Mouse (Mus musculus) neutrophil, adult 5-6 weeks (primary cell): ENCODE measurements around the gene Kcns1. TPM values are rescaled to one million over a fixed set of nuclear protein-coding genes. Genes with fewer than 3 reads are reported as not detected.

Source experiments
- ATAC-seq: fragments of 151-379, 151-347 bp; 2 replicates; pipeline ENCODE4 v1.8.0; 2017; ENCODE audit warnings: mild to moderate bottlenecking, moderate TSS enrichment; ENCODE audit not compliant: insufficient number of reproducible peaks, poor library complexity, low FRiP score, severe bottlenecking; ENCODE audit errors: extremely low read depth
- total RNA-seq: library from RNA; stranded (forward); fragments of 200-1000 nt; gene quantifications from 2 replicates; pipeline ENCODE4 v1.2.3, GENCODE M21; 2017

Kcns1 gene
- total RNA-seq, 1 experiment from 2014 or later = not detected

DNA sequence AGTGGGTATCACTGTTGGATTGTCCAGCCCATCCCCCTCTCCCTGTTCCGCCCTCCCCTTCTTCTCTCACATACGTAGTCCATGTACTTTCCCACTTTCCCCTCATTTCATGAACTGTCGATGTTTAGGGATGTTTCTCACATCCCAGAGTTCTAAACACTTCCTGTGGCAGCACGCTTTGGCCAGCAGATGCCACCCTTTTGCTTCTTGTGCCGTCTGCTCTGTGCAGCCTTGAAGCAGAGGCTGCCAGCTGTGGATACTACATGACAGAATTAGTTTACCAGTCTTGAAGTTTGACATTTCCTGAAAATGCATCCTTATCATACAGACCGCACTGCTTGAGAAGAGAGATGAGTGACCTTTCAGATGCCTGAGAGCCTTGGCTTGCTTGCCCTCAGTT is 36.4 kb downstream of the Kcns1 start:
- no peak for ATAC-seq

DNA sequence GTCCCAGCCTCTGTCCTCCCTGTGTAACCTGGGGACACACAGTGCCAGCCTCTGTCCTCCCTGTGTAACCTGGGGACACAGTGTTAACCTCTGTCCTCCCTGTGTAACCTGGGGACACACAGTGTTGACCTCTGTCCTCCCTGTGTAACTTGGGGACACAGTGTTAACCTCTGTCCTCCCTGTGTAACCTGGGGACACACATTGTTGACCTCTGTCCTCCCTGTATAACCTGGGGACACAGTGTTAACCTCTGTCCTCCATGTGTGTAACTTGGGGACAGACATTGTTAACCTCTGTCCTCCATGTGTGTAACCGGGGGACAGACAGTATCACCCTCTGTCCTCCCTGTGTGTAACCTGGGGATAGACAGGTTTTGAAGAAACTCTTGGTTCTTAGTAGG is 39.3 kb downstream of the Kcns1 start:
- ATAC-seq = no peak

DNA sequence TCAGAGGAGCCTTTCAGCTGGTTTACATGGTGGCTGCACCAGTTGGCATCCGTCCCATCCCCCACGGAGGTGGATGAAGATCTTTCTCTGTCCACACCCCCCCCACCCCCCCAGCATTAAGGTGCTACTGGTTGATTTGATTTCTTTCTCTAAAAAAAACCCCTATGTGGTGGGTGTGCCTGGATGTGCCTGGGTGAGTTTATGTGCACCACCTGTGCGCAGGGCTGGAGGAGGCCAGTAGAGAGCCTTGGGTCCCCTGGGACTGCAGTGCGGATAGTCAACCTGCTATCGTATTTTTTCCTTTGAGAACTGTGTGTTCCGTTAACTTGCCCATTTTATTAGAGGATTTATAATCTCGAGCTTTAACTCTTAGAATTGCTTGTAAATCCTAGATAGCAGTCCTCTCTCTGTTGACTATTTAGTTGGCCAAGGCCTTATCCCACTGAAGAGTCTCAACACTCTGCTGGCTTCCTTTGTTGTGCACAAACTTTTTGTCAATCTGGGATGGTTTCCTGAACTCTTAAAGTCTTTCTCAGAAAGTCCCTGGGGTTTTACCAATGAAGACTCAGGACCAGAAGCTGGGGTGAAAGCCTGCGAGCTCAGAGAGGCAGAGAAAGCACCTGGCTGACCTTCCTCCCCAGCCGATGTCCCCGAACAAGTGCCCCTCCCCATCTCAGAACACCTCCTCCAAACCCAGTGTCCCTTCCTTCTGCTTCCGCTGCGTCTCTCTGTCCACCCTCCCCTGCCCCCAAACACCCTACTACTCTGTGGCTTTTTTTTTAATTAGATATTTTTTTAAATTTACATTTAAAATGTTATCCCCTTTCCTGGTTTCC is 42.1 kb downstream of the Kcns1 start:
- ATAC-seq = peak; percentile 77

DNA sequence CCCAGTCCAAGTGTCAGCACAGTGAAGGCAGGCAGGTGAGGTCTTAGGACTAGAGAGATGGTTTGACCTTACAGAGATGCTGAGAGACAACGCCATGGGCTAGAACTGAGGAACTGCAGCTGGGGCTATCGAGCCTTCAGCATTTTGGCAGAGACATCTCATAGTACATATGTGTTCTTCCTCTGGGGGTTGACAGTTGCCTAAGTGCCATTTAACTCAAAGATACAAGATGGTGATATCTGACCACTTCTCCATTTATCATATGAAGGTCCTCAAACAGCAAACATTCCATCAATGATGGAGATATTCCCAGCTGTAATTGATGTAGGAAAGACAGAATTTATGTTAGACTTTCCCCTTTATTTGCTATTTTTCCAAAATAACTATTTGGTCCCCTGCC is 43.6 kb downstream of the Kcns1 start:
- no peak for ATAC-seq

DNA sequence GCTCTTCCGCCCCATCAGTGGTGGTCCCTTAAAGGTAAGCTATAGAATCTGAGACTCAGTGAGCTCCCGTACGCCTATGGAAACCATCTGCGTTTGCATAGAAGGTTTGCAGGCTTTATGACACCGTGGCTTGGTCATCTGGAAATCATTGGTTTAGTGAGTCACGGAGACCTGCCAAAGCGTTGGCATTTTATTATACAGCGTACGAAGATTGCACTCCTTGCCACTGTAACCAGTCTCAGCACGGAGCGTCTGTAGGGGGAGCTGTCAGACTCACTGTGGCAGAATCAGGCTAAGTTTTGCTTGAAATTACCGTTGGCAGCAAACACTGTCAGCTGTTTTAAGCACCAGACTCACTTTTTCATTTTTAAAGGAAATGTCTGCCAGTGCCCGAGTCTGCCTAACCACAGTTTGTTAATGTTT is 44.4 kb downstream of the Kcns1 start:
- no peak for ATAC-seq

DNA sequence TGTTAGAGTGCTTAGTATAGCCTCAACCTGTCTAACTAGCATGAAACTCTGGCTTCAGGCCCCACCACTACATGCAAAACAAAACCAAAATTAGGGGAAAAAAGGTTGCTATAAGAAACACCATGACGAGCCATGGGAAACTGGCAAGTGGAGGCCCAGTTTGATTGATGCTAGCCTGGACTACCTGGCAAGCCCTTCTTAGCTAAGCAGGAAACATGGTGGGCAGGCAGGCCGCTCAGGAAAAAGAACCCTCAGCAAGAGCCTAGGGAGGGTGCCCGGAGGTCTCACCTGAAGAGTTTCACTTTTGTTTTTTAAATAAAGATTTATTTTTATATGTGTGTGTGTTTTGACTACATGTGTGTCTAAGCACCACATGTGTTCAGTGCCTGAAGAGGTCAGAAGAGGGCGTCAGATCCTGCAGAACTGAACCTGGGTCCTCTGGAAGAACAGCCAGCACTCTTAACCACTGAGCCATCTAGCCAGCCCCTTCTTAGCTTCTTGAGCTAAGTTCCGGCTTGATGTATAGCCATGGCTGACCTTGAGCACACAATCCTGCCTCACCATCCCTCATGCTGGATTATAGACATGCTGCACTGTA is 47.6 kb downstream of the Kcns1 start:
- no peak for ATAC-seq

DNA sequence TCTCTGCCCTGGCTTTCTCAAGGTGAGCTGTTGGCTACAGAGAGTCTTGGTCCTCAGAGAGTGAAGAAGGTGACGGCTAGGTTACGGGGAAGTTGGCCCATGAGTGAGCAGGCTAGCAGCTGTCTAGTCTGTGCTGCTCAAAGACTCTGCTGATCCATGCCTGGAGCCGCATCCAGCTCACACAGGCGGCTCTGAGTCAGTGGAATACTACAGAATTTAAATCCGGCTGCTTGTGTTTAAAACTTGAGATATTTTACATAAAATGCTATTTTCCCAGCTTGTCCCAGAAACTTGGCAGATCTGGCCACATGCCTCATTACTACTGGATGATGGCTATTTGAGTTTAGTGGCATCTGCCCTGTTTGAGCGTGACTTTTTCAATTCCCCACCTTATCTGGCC is 51.4 kb downstream of the Kcns1 start:
- no peak for ATAC-seq

DNA sequence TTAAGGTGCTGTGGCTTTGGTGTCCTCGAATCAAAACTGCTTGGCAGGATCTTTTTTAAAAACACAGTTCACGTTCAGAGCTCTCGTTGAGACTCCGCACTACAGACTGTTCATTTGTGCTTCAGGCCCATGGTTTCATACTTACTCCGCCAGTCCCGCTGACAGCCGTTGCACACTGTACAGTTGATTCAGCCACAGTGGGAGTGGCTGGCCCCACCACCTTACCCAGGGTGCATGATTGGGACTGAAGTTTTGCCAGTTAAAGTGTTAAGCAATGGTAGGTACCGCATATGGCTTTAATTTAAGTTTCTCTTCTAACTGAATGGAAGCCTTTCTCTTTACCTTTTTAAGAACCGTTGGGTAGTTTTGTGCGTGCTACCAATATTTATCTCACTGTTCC is 55.4 kb downstream of the Kcns1 start:
- no peak for ATAC-seq

DNA sequence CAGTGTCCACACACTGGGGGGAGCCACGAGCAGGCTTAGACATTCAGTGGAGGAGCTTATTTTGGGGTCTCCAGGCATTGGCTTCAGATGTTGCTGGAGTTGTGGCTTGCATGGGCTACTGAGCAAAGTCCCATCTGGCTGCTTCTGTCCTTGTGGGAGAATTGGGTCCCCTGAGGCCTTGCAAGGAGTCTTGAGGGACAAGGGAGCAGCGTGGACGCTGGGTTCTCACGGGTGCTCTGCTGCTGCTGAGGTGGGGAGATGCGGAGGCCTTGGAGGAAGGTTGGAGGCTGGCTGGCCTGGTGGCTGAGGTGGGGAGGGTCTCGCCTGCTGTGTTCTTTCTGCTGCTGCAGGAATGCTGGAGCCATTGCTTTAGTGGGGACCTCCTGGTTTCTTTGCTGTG is 56.9 kb downstream of the Kcns1 start:
- no peak for ATAC-seq

Other genes with a start within 250 kb of the Kcns1 start
- 48.5 and 49.7 TPM in 2 replicates for gene Ywhab, start 176.2 kb downstream of the Kcns1 start, total RNA-seq
- gene Pabpc1l, start 145.7 kb downstream of the Kcns1 start, total RNA-seq = 0.37 and 6.4 TPM in 2 replicates
- gene Stk4, start 100.8 kb downstream of the Kcns1 start, total RNA-seq = 434 and 452 TPM in 2 replicates
- gene Tomm34, start 99.9 kb downstream of the Kcns1 start, total RNA-seq = 63.2 and 77.7 TPM in 2 replicates
- not detected in 2 replicates for gene Wfdc5, start 11.6 kb upstream of the Kcns1 start, total RNA-seq
- not detected in 2 replicates for gene Wfdc12, start 19.5 kb upstream of the Kcns1 start, total RNA-seq
- gene Wfdc15a, start 29.0 kb upstream of the Kcns1 start, total RNA-seq = not detected in 2 replicates
- not detected in 2 replicates for gene Wfdc15b, start 50.5 kb upstream of the Kcns1 start, total RNA-seq
- gene Svs2, start 67.4 kb upstream of the Kcns1 start, total RNA-seq = not detected in 2 replicates
- not detected in 2 replicates for gene Svs3b, start 85.5 kb upstream of the Kcns1 start, total RNA-seq
- not detected in 2 replicates for gene Svs4, start 107.3 kb upstream of the Kcns1 start, total RNA-seq
- gene Svs3a, start 118.2 kb upstream of the Kcns1 start, total RNA-seq = not detected in 2 replicates
- not detected in 2 replicates for gene Svs6, start 145.6 kb upstream of the Kcns1 start, total RNA-seq
- gene Svs5, start 161.6 kb upstream of the Kcns1 start, total RNA-seq = not detected in 2 replicates
- 327 and 410 TPM in 2 replicates for gene Slpi, start 218.0 kb upstream of the Kcns1 start, total RNA-seq
- 0.37 and 0.47 TPM in 2 replicates for gene Rbpjl, start 232.0 kb upstream of the Kcns1 start, total RNA-seq
- gene Matn4, start 234.0 kb upstream of the Kcns1 start, total RNA-seq = 0.12 TPM in 1 of 2 replicates, not detected in the other